Mouse (Mus musculus): ENCODE measurements around the gene Inpp5f. TPM values are rescaled to one million over a fixed set of nuclear protein-coding genes. Genes with fewer than 3 reads are reported as not detected.
A peak's percentile ranks its signal among the peaks of the same experiment; 100 is the strongest.

Inpp5f gene
- polyA plus RNA-seq, 1 experiment from 2014 or later, result 136 TPM

GRCm38 (mm10) chr7:128627723-128628122 is 16.6 kb downstream of the Inpp5f start:
- H3K27me3 ChIP-seq, result no peaks in the 10 kb centered on the region
- H3K4me3 ChIP-seq (replicated peaks), result no peak overlapping the region
- no peak overlapping the region for H3K4me2 ChIP-seq
- H3K36me3 ChIP-seq (replicated peaks), result no peaks in the 10 kb centered on the region
- peaks cover under 1% of the 10 kb centered on the region for H3K4me1 ChIP-seq
- H3K9me3 ChIP-seq, result no peaks in the 10 kb centered on the region
- H3K27ac ChIP-seq, result no peak overlapping the region
- ATAC-seq (ENCODE audit: low FRiP score), result no peak
- H3K9ac ChIP-seq, result no peak overlapping the region
- 90% methylated on average over 1 of the region's 1 CpGs for WGBS

DNA sequence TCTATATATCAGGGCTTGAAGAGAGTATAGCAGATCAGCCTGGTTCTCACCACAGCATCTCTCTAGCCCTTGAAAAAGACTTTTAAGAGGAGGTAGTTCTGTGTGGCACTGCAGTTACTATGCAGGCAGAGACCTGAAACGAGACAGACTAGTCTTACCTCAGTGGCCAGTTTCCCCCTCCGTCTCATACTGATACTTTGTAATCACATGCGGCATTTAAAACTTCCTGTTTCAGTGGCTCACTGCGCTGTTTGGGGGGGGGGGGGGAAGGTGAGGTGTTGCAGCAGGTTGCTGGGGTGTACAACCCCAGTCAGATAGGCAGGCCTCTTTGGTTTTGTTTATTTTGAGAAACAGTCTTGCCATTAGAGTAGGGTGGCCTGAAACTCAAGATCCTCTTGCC is 22.0 kb downstream of the Inpp5f start:
- Histone ChIP-seq H3K9ac (no peak overlapping the region), H3K27me3 (no peaks in the 10 kb centered on the region), H3K4me1 (no peaks in the 10 kb centered on the region), H3K27ac (no peak overlapping the region), H3K4me2 (no peak overlapping the region), H3K4me3 (replicated peaks) (no peak overlapping the region), H3K9me3 (no peaks in the 10 kb centered on the region), H3K36me3 (replicated peaks) (no peaks in the 10 kb centered on the region)
- ATAC-seq (ENCODE audit: low FRiP score), result no peak
- 84% methylated on average over 4 of the region's 4 CpGs for WGBS

DNA sequence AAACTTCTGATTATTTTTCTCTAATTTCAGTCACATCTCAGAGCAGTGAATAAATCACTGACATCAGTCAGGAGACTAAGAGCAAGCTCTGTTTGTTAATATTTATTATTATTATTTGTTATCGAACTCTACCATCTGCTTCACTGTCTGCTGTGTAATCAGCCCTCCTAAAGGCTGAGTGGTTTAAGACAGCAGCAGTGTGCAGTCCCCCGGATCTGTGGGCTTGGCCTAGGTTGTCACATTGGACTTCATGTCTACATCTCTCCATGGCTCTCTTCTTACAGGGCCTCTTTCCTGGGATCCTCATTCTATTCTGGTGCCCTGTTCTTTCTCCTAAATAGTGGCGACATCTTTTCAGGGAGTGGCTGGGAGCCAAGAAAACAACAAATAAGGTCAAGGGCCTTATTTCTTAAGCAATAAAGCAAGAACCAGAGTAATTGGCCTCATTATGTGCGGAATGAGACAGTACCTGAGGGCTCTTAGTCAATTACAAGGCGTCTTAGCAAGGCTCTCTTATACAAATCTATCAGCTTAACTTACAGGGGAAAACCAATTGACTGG is 28.9 kb downstream of the Inpp5f start:
- H3K9me3 ChIP-seq, result no peaks in the 10 kb centered on the region
- 67% methylated on average over 5 of the region's 5 CpGs for WGBS
- no peak overlapping the region for H3K4me2 ChIP-seq
- ATAC-seq (ENCODE audit: low FRiP score), result no peak
- no peaks in the 10 kb centered on the region for H3K36me3 ChIP-seq (replicated peaks)
- no peak overlapping the region for H3K4me3 ChIP-seq (replicated peaks)
- no peaks in the 10 kb centered on the region for H3K27me3 ChIP-seq
- H3K4me1 ChIP-seq, result 0 out of 2 replicates have a peak, but pooled peaks cover 2% of the 10 kb centered on the region
- H3K27ac ChIP-seq, result no peak overlapping the region
- no peak overlapping the region for H3K9ac ChIP-seq

- Histone ChIP-seq H3K9ac (no peak overlapping the region), H3K27me3 (no peaks in the 10 kb centered on the region), H3K4me1 (0 out of 2 replicates have a peak, but pooled peaks cover 2% of the 10 kb centered on the region), H3K4me2 (no peak overlapping the region), H3K9me3 (no peaks in the 10 kb centered on the region), H3K27ac (no peak overlapping the region), H3K4me3 (replicated peaks) (no peak overlapping the region), H3K36me3 (replicated peaks) (no peaks in the 10 kb centered on the region)
- no peak for ATAC-seq (ENCODE audit: low FRiP score)
- WGBS, result 92% methylated on average over 7 of the region's 7 CpGs
Measured at GRCm38 (mm10) chr7:128641571-128641970, 30.4 kb downstream of the Inpp5f start.

DNA sequence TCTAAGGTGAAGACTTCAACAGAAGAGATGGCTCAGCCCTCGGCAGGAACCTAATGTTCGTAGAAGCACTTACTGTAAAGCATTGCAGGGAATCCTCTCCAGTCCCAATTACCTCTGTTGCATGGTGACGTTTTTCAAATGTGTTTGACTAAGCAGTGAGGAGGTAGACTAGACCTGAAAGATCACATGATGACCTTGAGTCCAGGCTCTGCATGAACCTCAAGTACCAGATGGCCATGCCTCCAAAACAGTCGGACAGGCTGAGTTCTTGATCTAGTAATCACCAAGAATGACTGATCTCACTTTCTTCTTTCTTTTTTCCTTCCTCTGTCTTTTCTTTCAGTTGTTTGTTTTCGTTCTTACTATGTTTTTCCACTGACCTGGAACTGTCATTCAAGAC is 31.3 kb downstream of the Inpp5f start:
- H3K9ac ChIP-seq, result no peak overlapping the region
- WGBS, result 75% methylated on average over 5 of the region's 5 CpGs
- no peak overlapping the region for H3K27ac ChIP-seq
- H3K4me2 ChIP-seq, result no peak overlapping the region
- H3K9me3 ChIP-seq, result no peaks in the 10 kb centered on the region
- no peak overlapping the region for H3K4me3 ChIP-seq (replicated peaks)
- 0 out of 2 replicates have a peak, but pooled peaks cover 2% of the 10 kb centered on the region for H3K4me1 ChIP-seq
- H3K27me3 ChIP-seq, result no peaks in the 10 kb centered on the region
- ATAC-seq (ENCODE audit: low FRiP score), result no peak
- no peaks in the 10 kb centered on the region for H3K36me3 ChIP-seq (replicated peaks)

- H3K4me3 ChIP-seq (replicated peaks), result no peak overlapping the region
- H3K9ac ChIP-seq, result no peak overlapping the region
- H3K36me3 ChIP-seq (replicated peaks), result no peaks in the 10 kb centered on the region
- H3K9me3 ChIP-seq, result no peaks in the 10 kb centered on the region
- no peaks in the 10 kb centered on the region for H3K27me3 ChIP-seq
- H3K4me1 ChIP-seq, result no peaks in the 10 kb centered on the region
- 71% methylated on average over 1 of the region's 1 CpGs for WGBS
- no peak overlapping the region for H3K4me2 ChIP-seq
- no peak for ATAC-seq (ENCODE audit: low FRiP score)
- no peak overlapping the region for H3K27ac ChIP-seq
Measured at GRCm38 (mm10) chr7:128656970-128657369, 45.8 kb downstream of the Inpp5f start.

GRCm38 (mm10) chr7:128663906-128664305 is 52.8 kb downstream of the Inpp5f start:
- H3K4me2 ChIP-seq, result no peak overlapping the region
- H3K27me3 ChIP-seq, result no peaks in the 10 kb centered on the region
- ATAC-seq (ENCODE audit: low FRiP score), result no peak
- no peaks in the 10 kb centered on the region for H3K9me3 ChIP-seq
- no peak overlapping the region for H3K4me3 ChIP-seq (replicated peaks)
- peaks cover 4% of the 10 kb centered on the region for H3K36me3 ChIP-seq (replicated peaks)
- no peak overlapping the region for H3K9ac ChIP-seq
- H3K4me1 ChIP-seq, result peaks cover 11% of the 10 kb centered on the region; the same call in 1 of the 2 replicates
- WGBS, result 87% methylated on average over 8 of the region's 8 CpGs
- H3K27ac ChIP-seq, result no peak overlapping the region

DNA sequence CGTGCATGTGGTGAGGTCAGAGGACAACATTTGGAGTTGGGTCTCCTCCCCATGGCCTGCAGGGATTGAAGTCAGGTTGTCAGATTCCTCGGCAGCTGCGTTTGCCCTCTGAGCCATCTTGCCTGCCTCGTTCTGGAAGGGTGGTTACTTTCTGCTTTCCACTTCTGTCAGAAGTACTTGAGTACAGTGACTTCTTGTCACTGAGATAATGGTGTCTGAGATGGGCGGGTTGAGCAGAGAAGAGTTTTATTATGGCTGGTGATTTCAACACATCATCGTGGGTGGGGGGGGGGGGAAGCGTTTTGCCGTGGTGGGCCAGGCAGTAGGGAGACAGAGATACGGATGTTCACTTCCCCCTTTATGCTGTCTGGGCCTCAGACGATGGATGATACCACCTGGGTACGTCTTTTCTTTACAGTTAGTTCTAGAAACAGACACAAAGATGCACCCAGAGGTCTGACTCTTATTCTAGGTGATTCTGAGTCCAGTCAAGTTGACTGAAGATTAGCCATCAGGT is 53.8 kb downstream of the Inpp5f start:
- no peak overlapping the region for H3K9ac ChIP-seq
- ATAC-seq (ENCODE audit: low FRiP score), result no peak
- WGBS, result 94% methylated on average over 11 of the region's 11 CpGs

GRCm38 (mm10) chr7:128667788-128668187 is 56.7 kb downstream of the Inpp5f start:
- 54% methylated on average over 5 of the region's 5 CpGs for WGBS
- Histone ChIP-seq H3K4me3 (replicated peaks) (no peak overlapping the region), H3K36me3 (replicated peaks) (peaks cover 14% of the 10 kb centered on the region), H3K9ac (no peak overlapping the region), H3K4me1 (peaks cover 23% of the 10 kb centered on the region), H3K27me3 (no peaks in the 10 kb centered on the region), H3K27ac (peak overlapping the region; percentile 59), H3K9me3 (no peaks in the 10 kb centered on the region), H3K4me2 (no peak overlapping the region)
- ATAC-seq (ENCODE audit: low FRiP score), result no peak

More for the DNA sequence above, 53.8 kb downstream of the Inpp5f start:
- no peak overlapping the region for H3K27ac ChIP-seq
- no peaks in the 10 kb centered on the region for H3K27me3 ChIP-seq
- H3K36me3 ChIP-seq (replicated peaks), result peaks cover 10% of the 10 kb centered on the region
- peaks cover 11% of the 10 kb centered on the region; the same call in 1 of the 2 replicates for H3K4me1 ChIP-seq
- H3K4me2 ChIP-seq, result no peak overlapping the region
- H3K9me3 ChIP-seq, result no peaks in the 10 kb centered on the region
- H3K4me3 ChIP-seq (replicated peaks), result no peak overlapping the region

GRCm38 (mm10) chr7:128668831-128669230 is 57.7 kb downstream of the Inpp5f start:
- Histone ChIP-seq H3K4me3 (replicated peaks) (no peak overlapping the region), H3K9ac (no peak overlapping the region), H3K4me2 (no peak overlapping the region), H3K36me3 (replicated peaks) (peaks cover 14% of the 10 kb centered on the region), H3K4me1 (peaks cover 33% of the 10 kb centered on the region), H3K27ac (no peak overlapping the region), H3K9me3 (no peaks in the 10 kb centered on the region), H3K27me3 (no peaks in the 10 kb centered on the region)
- 38% methylated on average over 2 of the region's 2 CpGs for WGBS
- ATAC-seq (ENCODE audit: low FRiP score), result no peak

- H3K4me3 ChIP-seq (replicated peaks), result no peak overlapping the region
- H3K36me3 ChIP-seq (replicated peaks), result peaks cover 9% of the 10 kb centered on the region
- 7% methylated on average over 8 of the region's 8 CpGs for WGBS
- H3K9me3 ChIP-seq, result no peaks in the 10 kb centered on the region
- H3K27me3 ChIP-seq, result no peaks in the 10 kb centered on the region
- H3K27ac ChIP-seq, result peak overlapping the region; percentile 86
- H3K4me2 ChIP-seq, result peak overlapping the region; percentile 49
- peak; percentile 91 for ATAC-seq (ENCODE audit: low FRiP score)
- H3K9ac ChIP-seq, result peak overlapping the region; percentile 36; the same call in 1 of the 2 replicates
- H3K4me1 ChIP-seq, result peaks cover 33% of the 10 kb centered on the region
Measured at GRCm38 (mm10) chr7:128671952-128672351, 60.8 kb downstream of the Inpp5f start.

GRCm38 (mm10) chr7:128672408-128673010 is 61.4 kb downstream of the Inpp5f start:
- peak; percentile 88 for ATAC-seq (ENCODE audit: low FRiP score)
- Histone ChIP-seq H3K4me3 (replicated peaks) (0 out of 2 replicates have a peak overlapping the region, but pooled peaks have one; percentile 7), H3K4me1 (peaks cover 29% of the 10 kb centered on the region), H3K9me3 (no peaks in the 10 kb centered on the region), H3K27ac (peak overlapping the region; percentile 86), H3K27me3 (no peaks in the 10 kb centered on the region), H3K36me3 (replicated peaks) (peaks cover 9% of the 10 kb centered on the region), H3K4me2 (peak overlapping the region; percentile 49), H3K9ac (peak overlapping the region; percentile 36; the same call in 1 of the 2 replicates)
- 3% methylated on average over 15 of the region's 15 CpGs for WGBS

DNA sequence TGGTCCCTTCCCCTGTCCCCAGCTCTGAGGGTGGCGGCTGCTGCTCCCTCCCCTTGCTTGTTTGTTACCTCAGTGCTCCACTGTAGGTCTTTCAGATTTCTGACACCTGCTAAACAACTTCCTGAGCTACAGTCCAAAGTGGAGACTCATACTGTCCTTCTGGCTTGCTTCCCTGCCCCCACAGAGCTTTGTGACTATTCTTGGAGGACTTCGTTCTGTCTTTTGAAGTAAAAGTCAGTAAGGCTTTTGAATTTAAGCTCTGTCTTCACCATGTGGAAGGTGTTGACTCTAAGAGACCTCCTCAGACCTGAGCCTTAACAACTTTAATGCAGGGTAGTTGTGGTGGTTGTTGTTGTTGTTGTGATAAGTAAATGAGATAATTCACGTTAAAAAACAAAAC is 67.4 kb downstream of the Inpp5f start:
- Histone ChIP-seq H3K27me3 (no peaks in the 10 kb centered on the region), H3K27ac (no peak overlapping the region), H3K9ac (no peak overlapping the region), H3K4me2 (no peak overlapping the region), H3K4me3 (replicated peaks) (no peak overlapping the region), H3K36me3 (replicated peaks) (peaks cover 8% of the 10 kb centered on the region; the same call in 1 of the 2 replicates), H3K9me3 (no peaks in the 10 kb centered on the region), H3K4me1 (peaks cover 2% of the 10 kb centered on the region)
- 64% methylated on average over 3 of the region's 3 CpGs for WGBS
- ATAC-seq (ENCODE audit: low FRiP score), result no peak

Measured in forebrain, embryonic 12.5 days (tissue).